Mouse (Mus musculus) E14TG2a.4 (cell line): ENCODE measurements around the gene Tmem216.

ENCODE experiments used
- H3K27me3 ChIP-seq: 2 replicates; pipeline ENCODE4 v1.6.1; 2014; ENCODE audit warnings: low read length, control low read depth; ENCODE audit not compliant: insufficient read depth
- H3K36me3 ChIP-seq: 2 replicates; pipeline ENCODE4 v1.6.1; 2014; ENCODE audit warnings: low read length, control low read depth; ENCODE audit not compliant: insufficient read depth
- H3K4me1 ChIP-seq: replicated peaks from 2 replicates; pipeline ENCODE4 v1.6.1; 2014; ENCODE audit warnings: low read depth, low read length, control low read depth
- H3K4me3 ChIP-seq: replicated peaks from 2 replicates; pipeline ENCODE4 v1.5.1; 2014; ENCODE audit warnings: mild to moderate bottlenecking, low read length
- H3K9me3 ChIP-seq: 2 replicates; pipeline ENCODE4 v1.6.1; 2014; ENCODE audit warnings: low read length, control low read depth
- CTCF ChIP-seq: conservative IDR thresholded peaks from 2 replicates; pipeline ENCODE4 v1.5.1; 2014; ENCODE audit warnings: low read length
- NANOG ChIP-seq: IDR thresholded peaks from 2 replicates; pipeline ENCODE4 v1.6.1; 2014; ENCODE audit warnings: borderline replicate concordance, low read length, mixed read lengths
- POU5F1 ChIP-seq: IDR thresholded peaks from 2 replicates; pipeline ENCODE4 v1.6.1; 2014; ENCODE audit warnings: low read length, borderline replicate concordance

The Tmem216 gene

DNA sequence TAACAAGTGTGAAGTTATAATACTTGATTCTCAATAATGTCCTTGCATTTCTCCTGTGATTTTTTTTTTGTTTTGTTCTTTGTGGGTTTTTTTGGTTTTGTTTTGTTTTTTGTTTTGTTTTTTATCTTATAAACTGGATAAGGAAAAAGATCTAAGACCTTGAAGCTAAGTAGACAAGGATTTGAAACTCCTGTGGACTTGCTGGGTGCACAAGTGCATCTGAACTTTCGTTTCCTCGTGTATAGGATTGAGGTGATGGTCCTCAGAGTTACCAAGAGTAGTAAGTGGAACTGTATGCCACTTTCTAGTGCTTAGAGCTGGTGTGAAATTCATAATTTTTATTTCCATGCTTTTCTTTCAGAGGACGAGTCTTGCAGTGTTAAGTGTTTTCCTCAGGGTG, 24.1 kb upstream of the Tmem216 start:
- Histone ChIP-seq H3K27me3 (no peaks in the 10 kb centered on the region), H3K4me3 (no peak overlapping the region), H3K9me3 (no peaks in the 10 kb centered on the region), H3K4me1 (peaks cover 25% of the 10 kb centered on the region), H3K36me3 (peaks cover 10% of the 10 kb centered on the region)
- TF ChIP-seq POU5F1: no peak
- no peak for TF ChIP-seq NANOG
- TF ChIP-seq CTCF: no peak

DNA sequence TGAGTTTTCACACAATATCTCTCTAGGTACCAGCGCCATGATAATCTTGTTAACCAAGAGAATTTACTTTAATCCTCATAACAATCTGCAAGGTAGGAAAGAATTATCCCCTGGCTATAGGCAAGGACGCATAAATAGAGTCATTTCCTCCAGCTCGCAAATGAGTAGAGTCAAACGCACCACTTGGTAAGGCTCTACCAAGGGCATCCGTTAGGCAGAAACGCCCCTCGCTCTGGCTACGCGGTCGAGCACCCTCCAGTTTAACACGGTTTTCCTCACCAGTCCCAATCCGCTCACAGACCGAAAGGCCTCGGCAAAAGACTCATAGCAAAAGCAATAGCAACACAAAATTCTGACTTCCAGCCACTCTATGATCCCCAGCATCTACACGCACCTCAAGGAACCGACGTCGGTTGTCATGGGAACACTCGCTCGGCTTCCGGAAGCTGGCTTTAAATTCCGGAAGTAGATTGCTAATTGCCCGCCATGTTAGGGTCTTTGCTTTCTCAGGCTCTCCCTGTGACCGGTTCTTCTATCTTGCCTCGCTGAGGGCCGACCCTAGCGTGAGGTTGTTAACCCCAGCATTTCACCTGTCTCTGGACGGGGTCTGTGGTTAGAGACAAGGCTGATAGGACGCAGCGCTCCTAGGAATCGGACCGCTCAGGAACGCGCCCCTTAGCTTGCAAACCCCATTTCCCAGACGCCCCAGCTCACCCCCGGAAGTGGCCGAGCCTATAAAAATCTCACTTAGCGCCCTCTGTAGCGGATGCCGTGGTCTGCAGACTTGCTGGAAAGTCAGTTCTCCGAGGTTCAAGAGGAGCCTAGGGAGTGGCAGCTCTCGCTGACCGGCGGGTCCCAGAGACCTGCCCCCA, 20.9 kb upstream of the Tmem216 start, which contains the start of the genes Cyb561a3 and Tmem138:
Gene Cyb561a3, plus strand, starts transcription at position 483 of the 872 bp plus-strand sequence.
Gene Tmem138, minus strand, starts transcription at position 673 of the 872 bp plus-strand sequence.
- peaks cover 22% of the 10 kb centered on the region for H3K4me1 ChIP-seq
- no peaks in the 10 kb centered on the region for H3K9me3 ChIP-seq
- peaks cover 37% of the 10 kb centered on the region for H3K36me3 ChIP-seq
- H3K27me3 ChIP-seq: no peaks in the 10 kb centered on the region
- TF ChIP-seq POU5F1: no peak
- TF ChIP-seq CTCF: peak; percentile 28
- TF ChIP-seq NANOG: no peak
- H3K4me3 ChIP-seq: peak within 1 kb of the TSS; percentile 94

DNA sequence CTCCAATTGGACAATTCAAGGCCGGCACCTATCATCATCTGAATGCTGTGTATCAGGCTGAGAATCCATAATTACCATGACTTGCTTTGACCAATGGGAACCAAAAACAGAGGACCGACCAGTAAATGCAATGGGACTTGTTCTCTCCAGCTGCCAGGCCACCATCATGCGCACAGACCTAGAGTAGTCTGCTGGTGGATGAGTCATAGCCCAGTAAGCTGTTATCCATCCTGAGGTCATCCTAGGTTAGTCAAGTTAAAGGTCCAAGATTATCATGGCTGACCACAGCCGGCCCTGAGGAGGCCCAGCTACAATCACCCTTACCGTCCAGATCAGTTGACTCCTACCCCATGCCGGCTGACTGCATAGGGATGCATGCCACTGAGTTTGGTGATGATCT, 13.6 kb upstream of the Tmem216 start:
- H3K27me3 ChIP-seq: no peaks in the 10 kb centered on the region

DNA sequence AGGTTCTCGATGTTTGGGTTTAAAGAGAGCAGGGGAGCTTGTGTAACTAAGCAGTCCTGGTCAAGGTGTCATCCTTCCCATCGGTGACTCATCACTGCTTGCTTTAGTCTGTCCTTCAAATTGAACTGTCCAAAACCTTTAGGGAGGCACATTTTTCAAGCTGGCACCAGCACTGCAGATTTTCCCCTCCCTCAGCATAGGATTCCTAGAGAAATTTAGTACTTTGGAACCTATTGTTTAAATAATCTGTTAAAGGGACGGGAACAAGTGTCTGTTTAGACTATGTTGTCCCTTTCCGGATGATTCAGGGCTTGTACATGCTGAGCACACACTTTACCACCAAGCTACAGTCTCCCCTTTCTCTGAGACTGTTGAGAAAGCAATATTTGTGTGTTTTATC, 9.2 kb upstream of the Tmem216 start:
- Histone ChIP-seq H3K4me3 (no peak overlapping the region), H3K9me3 (peaks cover 40% of the 10 kb centered on the region), H3K36me3 (peaks cover 31% of the 10 kb centered on the region), H3K27me3 (no peaks in the 10 kb centered on the region), H3K4me1 (no peaks in the 10 kb centered on the region)
- no peak for TF ChIP-seq POU5F1
- no peak for TF ChIP-seq NANOG
- TF ChIP-seq CTCF: no peak

More for the DNA sequence above, 13.6 kb upstream of the Tmem216 start:
- Histone ChIP-seq H3K36me3 (peaks cover 75% of the 10 kb centered on the region), H3K4me3 (no peak overlapping the region), H3K9me3 (peaks cover 40% of the 10 kb centered on the region), H3K4me1 (no peaks in the 10 kb centered on the region)
- TF ChIP-seq CTCF: no peak
- no peak for TF ChIP-seq POU5F1
- no peak for TF ChIP-seq NANOG

DNA sequence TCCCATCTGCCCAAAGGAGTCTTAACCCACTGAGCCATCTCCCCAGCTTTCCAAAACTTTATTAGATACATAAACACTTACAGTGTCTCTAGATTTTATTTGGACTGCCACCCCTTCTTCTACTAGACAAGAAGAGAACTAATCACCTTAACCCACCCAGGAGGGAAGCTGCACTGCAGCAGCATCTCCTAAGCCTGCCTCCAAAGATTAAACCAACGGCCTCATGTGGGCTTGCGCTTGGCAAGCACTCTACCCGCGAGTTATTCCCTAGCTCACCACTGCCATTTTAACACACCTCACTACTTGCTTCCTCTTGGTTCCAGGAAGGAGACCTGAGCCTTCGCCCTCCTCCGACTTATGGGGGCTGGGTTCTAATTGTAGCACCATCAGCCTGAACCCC, 8.2 kb upstream of the Tmem216 start:
- no peak overlapping the region for H3K4me3 ChIP-seq
- H3K4me1 ChIP-seq: no peaks in the 10 kb centered on the region
- H3K9me3 ChIP-seq: peaks cover 35% of the 10 kb centered on the region
- H3K36me3 ChIP-seq: peaks cover 21% of the 10 kb centered on the region
- no peak for TF ChIP-seq NANOG
- TF ChIP-seq CTCF: no peak
- no peak for TF ChIP-seq POU5F1
- no peaks in the 10 kb centered on the region for H3K27me3 ChIP-seq

DNA sequence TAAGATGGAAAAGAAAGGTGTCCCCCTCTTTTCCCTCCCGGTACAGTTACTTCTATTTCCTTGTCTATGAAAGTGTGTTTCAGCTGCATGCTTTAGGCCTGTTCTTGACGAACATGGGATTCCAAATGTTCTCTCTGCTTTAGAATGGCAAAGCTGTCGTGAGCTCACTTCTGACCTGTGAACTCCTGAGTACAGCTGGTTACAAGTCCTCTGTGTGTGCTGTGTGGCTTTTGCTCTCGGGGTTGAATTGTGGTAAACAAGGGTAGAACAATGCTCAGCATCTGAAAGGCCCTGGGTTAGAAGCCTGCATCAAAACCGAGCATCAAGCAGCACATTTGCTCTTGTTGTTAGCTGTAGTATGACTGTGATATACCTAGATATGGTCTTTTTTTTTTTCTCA, 6.3 kb upstream of the Tmem216 start:
- Histone ChIP-seq H3K36me3 (peaks cover 3% of the 10 kb centered on the region; the same call in 1 of the 2 replicates), H3K9me3 (peaks cover 16% of the 10 kb centered on the region), H3K4me3 (no peak overlapping the region), H3K4me1 (no peaks in the 10 kb centered on the region), H3K27me3 (no peaks in the 10 kb centered on the region)
- TF ChIP-seq NANOG (no peak), POU5F1 (no peak), CTCF (no peak)

DNA sequence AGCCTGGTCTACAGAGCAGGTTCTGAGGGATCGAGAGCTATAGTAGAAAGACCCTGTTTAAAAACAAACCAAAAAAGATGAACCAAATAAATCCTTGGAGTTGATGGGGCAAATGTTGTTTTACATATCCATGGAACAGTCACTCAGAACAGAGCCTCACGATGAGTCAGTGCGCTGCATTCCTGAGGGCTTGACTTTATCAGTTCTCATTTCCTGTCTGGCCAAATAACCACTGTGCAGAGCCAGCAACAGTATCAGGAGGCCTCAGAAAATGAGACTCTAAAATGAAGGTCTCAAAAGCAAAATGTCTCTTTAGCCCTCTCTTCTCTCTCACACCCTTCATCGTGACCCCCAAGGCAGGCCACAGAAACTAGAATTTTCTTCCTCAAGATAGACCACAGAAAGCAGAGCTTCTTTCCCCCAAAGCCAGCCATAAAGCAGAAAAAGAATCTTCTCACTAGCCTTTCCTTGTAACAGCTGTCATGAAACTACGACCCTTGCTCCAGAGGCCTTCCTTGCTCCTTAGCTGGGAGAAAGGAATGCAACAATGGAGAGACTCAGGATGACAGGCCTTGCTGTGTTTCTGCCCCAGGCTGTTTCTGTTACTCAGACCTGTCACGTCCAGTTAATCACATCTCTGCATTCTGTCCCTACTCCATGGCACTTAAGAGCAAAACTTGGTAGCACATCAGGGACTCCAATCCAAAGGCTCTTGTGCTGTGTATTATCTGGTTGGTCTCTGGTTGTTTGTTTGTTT, 5.7 kb upstream of the Tmem216 start:
- H3K4me3 ChIP-seq: no peak overlapping the region
- H3K36me3 ChIP-seq: peaks cover 3% of the 10 kb centered on the region; the same call in 1 of the 2 replicates
- peaks cover 4% of the 10 kb centered on the region for H3K4me1 ChIP-seq
- TF ChIP-seq CTCF (no peak), NANOG (no peak), POU5F1 (no peak)
- H3K9me3 ChIP-seq: peaks cover 10% of the 10 kb centered on the region
- H3K27me3 ChIP-seq: no peaks in the 10 kb centered on the region

DNA sequence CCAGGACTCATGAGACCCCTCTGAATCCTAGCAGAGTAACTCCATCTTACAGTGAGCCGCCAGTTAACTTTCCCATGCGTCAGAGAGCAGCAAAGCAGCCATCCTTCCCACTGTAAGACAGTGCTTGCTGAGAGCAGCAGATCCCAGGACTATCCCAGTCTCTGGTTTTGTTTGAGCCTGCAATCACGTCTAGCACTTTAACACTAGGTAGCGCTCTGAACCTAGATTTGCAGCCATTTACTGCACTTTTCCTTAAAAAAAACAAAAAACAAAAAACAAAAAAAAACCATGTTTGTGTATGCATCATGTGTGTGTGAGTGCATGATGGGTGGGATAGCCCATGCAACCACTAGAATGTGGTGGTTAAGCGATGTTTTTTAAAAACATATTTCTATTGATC, 4.1 kb upstream of the Tmem216 start:
- H3K4me3 ChIP-seq: no peak overlapping the region
- peaks cover 16% of the 10 kb centered on the region for H3K4me1 ChIP-seq
- TF ChIP-seq NANOG: no peak
- TF ChIP-seq CTCF: no peak; the same call in 1 of the 2 replicates
- TF ChIP-seq POU5F1: no peak
- H3K27me3 ChIP-seq: no peaks in the 10 kb centered on the region
- H3K9me3 ChIP-seq: no peaks in the 10 kb centered on the region
- H3K36me3 ChIP-seq: no peaks in the 10 kb centered on the region
